Mouse (Mus musculus) layer of hippocampus, adult 2 months (tissue): ENCODE results near the gene Ssr3. TPM values are rescaled to one million over a fixed set of nuclear protein-coding genes. Genes with fewer than 3 reads are reported as not detected.
A peak's percentile ranks its signal among the peaks of the same experiment; 100 is the strongest.
"Not testable (repeated sequence)": the region's sequence is repeated elsewhere in the genome, so short reads cannot be mapped to it uniquely, and the experiment has no call there.

Experiments
- DNase-seq, 2 experiments: peaks; one replicate each; pipeline ENCODE4 v3.0.0; 2022; ENCODE audit warnings: low spot score in 2 of 2
- H3K27ac ChIP-seq: fragments of 200-600 bp; 2 replicates; pipeline ENCODE4 v1.8.1; 2022
- H3K4me3 ChIP-seq: fragments of 200-600 bp; 2 replicates; pipeline ENCODE4 v1.8.1; 2022; ENCODE audit warnings: mild to moderate bottlenecking
- CTCF ChIP-seq: fragments of 200-600 bp; conservative IDR thresholded peaks from 2 replicates; pipeline ENCODE4 v1.8.1; 2022; ENCODE audit warnings: antibody characterized with exemption, mild to moderate bottlenecking, moderate library complexity
- long read RNA-seq, 2 experiments: library from polyadenylated mRNA; stranded (forward); transcript quantifications; one replicate each; pipeline ENCODE4 v2.0.0; 2021; ENCODE audit warnings: borderline mapping rate in 2 of 2
- total RNA-seq, 2 experiments: library from RNA; stranded (reverse); gene quantifications; 2 replicates each; pipeline ENCODE4 v1.2.3; 2021

The Ssr3 gene
- total RNA-seq, result 100 to 1,000 TPM; 109 to 113 TPM
- long read RNA-seq, experiment 1, transcript Ssr3-201 (5 exons, 2,957 nt), result major isoform, 67 of 75 reads
- long read RNA-seq, experiment 1, partial matches to known transcripts, result 0 of 75 reads
- long read RNA-seq, experiment 1, other reads (novel, unspliced or antisense), result 7 of 75 reads
- long read RNA-seq, experiment 2, transcript Ssr3-201 (5 exons, 2,957 nt), result major isoform, 121 of 131 reads
- long read RNA-seq, experiment 2, partial matches to known transcripts, result 0 of 131 reads
- long read RNA-seq, experiment 2, other reads (novel, unspliced or antisense), result 8 of 131 reads

DNA sequence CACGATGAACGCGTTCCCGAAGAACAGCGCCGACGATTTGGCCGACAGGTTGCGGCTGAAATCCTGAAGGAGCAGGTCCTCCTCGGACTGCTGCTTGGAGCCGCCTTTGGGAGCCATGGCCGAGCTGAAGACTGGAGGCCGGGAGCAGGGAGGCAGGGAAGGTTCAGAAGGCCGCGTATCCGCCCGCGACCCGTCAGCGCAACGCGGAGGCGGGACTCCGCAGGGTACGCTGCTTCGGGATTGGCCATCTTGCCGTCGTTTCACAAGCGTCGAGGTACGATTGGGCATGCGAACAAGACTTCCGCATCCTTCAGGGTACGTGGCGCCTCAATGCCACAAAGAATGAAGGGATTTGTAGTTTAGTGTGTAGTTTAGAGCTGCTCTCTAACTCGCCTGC is at the start of gene Ssr3:
TSS of gene Ssr3 (minus strand) at position 203 of the 397 bp plus-strand sequence.
- no peak for TF ChIP-seq CTCF
- DNase-seq, result peak; percentile 96 to 97
- Histone ChIP-seq H3K4me3 (peak within 1 kb of the TSS; percentile 64), H3K27ac (peak within 1 kb of the TSS; percentile 84)

DNA sequence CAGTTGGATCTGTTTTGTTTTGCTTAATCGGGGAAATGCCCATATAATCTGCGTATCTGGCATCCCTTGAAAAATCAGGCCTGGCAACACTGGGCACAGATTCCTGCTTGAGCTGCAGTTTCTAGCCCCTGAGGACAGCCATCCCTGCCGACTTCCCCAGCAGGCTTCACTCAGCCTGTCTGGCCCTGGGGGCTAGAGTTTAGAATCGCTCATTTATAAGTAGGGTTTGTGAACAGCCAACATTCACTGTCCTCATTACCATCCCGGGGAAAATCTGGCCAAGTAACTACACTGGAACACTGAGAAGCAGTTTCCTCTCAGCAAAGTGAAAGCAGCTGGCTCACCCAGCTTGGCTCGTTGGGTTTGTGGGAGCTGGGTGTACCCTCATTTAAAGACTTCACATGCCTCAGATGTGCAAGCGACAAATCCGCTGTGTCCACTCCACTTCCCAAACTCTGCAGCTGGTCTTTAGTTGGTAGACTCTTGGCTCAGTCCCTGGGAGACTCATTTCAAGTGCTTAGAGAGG is 49.2 kb upstream of the Ssr3 start:
- Histone ChIP-seq H3K27ac (peak overlapping the region; percentile 83), H3K4me3 (peak overlapping the region; percentile 23; the same call in 1 of the 2 replicates)
- peak; percentile 64 to 87 for DNase-seq
- TF ChIP-seq CTCF, result no peak

DNA sequence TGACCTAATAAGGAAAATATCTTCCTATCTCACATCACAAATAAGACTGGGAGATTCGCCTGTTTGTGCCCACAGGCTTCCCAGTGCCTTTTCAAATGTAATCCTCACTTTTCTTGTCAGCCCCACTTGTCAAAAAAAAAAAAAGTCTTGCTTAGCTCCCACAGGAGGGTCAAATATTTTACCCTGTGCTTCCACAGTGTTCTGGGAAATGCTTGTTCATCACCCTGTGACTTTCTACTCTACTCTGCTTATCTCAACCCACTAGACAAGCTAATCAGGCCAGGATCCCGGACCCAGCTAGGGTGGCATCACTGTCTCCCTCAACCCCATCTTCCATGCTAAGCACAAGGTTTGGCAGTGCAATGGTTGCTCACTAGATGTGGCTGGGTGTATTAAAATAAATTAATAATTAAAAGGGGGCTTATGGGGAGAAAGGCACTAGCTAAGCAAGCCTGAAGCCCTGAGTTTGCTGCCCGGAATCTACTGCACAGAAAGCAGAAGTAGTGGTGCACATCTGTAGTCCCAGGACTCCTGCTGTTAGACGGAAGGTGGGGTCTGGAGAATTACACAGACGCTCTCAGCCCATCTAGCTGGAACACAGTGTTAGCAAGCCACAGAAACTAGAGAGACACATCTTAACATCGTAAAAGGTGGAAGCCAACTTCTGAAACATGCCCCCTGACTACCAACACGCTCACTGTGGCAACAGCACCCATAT is 46.2 kb upstream of the Ssr3 start:
- no peak for TF ChIP-seq CTCF
- H3K27ac ChIP-seq, result no peak overlapping the region
- no peak for DNase-seq
- H3K4me3 ChIP-seq, result no peak overlapping the region

DNA sequence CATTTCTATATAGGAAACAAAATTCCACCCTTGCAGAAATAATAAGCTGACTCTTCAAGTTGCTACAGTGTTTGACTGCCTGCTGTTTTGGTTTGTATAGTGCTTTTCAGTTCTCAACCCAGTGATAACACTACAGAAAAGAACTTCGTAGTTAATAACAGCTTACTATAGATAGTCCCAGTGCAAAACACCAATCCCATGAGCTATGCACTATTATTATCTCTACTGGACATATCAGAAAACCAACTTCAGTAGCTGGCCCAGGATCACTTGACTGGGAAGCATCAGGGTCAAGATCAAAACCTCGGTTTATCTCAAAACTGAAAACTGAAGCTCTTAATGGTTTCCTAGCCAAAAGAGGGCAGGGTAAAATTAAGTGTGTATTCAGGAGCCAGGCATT is 43.4 kb upstream of the Ssr3 start:
- no peak overlapping the region for H3K4me3 ChIP-seq
- no peak for DNase-seq
- TF ChIP-seq CTCF, result no peak
- H3K27ac ChIP-seq, result no peak overlapping the region

DNA sequence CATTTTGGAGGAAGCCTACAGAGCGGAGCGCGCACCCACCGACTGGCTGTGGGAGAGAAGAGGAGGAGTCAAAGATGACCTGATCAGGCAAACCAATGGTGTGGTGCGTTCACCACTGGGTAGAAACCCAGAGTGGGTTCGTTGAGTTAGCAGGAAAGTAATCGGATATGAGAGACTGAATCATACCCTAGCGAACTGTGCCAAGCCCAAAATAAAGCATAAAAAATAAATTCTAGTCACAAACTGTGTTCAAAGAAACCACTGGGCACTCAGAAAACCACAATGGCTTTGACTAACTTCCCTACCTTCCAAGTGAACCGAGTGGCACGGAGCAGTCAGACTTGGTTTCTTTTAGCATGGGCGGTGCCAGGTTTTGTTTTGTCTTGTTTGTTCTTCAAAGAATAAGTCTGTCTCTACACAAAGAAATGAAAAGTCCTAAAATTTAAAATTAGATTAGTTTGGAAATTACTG is 42.7 kb upstream of the Ssr3 start:
- Histone ChIP-seq H3K4me3 (no peak overlapping the region), H3K27ac (no peak overlapping the region)
- no peak for TF ChIP-seq CTCF
- no peak for DNase-seq

DNA sequence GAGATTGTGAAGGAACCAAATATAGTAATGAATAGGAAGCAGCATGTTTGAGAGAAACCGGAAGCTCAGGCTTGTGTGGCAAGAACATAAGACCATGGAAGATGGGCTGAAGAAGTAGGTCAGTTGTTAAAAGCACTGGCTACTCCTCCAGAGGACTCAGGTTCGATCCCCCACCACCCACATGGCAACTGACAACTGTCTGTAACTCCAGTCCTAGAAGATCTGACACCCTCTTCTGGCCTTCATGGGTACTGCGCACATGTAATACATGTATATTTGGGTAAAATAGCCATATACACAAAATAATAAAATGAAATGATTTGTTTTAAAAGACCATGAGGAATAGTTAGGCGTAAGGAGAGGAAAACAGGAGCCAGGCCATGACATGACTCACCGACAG is 39.8 kb upstream of the Ssr3 start:
- TF ChIP-seq CTCF, result peak; percentile 52
- Histone ChIP-seq H3K4me3 (no peak overlapping the region), H3K27ac (no peak overlapping the region)
- no peak for DNase-seq

DNA sequence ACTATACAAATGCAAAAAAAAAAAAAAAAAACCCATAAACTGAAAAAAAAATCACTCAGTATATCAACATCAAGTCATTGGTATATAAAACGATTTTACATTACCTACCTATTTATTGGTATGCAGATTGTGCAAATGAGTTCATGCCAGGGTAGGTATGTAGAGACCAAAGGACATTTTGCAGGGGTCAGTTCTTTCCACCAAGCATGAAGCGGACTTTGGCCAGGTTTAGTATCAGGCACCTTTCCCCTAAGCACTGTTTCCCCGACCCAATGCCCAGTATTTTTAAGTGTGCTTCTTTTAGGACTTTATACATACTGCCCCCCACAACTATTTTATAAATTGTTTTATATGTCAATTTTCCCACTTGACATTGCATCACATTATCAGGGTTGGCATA is 27.3 kb upstream of the Ssr3 start:
- Histone ChIP-seq H3K27ac (no peak overlapping the region), H3K4me3 (no peak overlapping the region)
- no peak for DNase-seq
- no peak for TF ChIP-seq CTCF

DNA sequence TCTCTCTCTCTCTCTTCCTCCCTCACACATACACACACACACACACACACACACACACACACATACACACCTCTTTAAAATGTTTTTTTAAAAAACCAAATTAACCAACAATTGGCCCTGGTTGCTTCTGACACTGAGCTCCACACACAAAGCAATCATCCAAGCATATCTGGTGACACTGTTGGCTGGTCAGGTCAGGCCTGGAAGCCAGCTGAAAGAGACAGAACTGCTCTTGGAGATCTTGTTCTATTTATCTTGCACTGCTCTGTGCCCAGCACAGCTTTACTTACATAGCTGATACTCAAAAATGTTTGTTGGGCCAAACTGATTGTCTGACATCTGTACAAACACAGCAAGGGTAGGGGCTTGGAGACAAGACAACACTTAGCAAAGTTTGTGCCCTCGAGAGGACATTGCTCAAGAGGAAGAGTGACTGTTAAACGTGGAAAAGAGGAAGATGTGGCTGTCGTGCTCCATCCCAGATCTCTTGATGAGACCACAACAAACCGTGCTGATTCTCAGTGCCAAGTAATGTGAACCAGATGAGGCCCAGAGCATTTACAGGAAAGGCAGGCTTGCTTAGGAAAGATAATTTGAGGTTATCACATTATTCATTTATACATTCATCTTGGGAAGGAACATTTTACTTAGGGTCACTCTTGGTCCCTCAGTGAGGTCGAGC is 25.6 kb upstream of the Ssr3 start:
- H3K27ac ChIP-seq, result no peak overlapping the region
- no peak for TF ChIP-seq CTCF
- H3K4me3 ChIP-seq, result no peak overlapping the region
- no peak for DNase-seq

DNA sequence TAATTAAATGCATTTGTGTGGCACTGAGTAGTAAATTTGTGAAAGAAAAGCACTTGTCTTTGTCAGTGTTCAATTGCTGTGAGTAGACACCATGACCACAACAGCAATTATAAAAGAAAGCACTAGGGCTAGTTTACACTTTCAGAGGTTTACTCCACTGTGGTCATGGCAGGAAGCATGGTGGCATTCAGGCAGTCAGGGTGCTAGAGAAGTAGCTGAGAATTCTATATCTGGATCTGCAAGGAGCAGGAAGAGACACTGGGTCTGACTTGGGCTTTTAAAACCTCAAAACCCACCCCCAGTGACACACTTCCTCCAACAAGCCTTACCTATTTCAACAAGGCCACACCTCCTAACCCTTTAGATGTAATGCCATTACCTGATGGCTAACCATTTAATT is 24.1 kb upstream of the Ssr3 start:
- TF ChIP-seq CTCF, result no peak
- no peak overlapping the region for H3K4me3 ChIP-seq

DNA sequence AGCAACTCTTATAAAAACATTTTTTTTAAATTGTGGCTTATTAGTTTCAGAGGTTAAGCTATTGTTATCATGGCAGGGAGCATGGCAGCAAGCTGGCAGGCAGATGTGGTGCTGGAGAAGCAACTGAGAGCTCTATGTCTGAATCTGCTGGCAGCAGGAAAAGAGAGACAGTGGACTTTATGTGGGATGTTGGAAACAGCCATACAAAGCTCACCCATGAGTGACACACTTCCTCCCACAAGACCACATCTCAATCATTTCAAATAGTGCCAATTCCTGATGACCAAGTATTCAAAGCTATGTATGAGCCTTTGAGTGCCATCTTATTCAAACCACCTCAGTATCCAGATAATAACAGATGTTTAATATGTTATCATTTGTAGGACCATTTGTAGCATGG is 15.5 kb upstream of the Ssr3 start:
- no peak for TF ChIP-seq CTCF
- DNase-seq, result no peak
- Histone ChIP-seq H3K27ac (no peak overlapping the region), H3K4me3 (no peak overlapping the region)

More for the DNA sequence above, 24.1 kb upstream of the Ssr3 start:
- H3K27ac ChIP-seq, result no peak overlapping the region
- DNase-seq, result no peak

DNA sequence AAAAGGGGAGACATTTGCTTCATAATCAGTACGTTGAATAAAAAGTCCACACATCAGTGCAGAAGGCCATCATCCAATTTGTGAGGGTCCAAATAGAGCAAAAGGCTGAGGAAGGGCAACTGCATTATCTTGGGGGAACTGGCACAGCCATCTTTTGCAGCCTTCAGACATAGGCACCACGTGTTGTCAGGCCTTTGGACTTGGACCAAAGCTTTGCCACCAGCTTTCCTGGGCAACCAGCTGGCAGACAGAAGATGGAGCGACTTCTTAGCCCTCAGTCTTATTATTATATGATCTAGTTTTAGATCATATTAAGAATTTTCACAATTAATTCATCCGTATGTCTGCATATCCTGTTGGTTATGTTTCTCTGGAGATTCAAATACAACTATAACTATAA is 13.4 kb upstream of the Ssr3 start:
- Histone ChIP-seq H3K27ac (no peak overlapping the region), H3K4me3 (no peak overlapping the region)
- TF ChIP-seq CTCF, result no peak
- no peak for DNase-seq

DNA sequence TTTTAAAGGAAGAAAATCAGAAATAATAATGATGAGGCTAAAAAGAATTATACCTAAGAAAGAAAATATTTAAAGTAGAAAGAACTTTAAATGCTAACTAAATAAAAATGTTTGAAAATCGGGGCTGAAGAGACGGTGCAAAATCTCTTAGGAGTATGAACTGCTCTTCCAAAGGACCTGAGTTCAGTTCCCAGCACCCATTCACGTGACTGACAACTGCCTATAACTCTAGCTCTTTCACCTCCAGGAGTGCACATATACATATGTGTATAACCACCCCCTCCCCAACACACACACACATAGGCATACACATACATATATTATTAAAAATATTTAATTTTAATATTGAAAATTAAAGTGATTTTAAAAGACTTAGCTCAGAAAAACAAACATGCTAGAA is 5.1 kb upstream of the Ssr3 start:
- DNase-seq, result no peak
- Histone ChIP-seq H3K4me3 (no peak overlapping the region), H3K27ac (no peak overlapping the region)
- no peak for TF ChIP-seq CTCF

DNA sequence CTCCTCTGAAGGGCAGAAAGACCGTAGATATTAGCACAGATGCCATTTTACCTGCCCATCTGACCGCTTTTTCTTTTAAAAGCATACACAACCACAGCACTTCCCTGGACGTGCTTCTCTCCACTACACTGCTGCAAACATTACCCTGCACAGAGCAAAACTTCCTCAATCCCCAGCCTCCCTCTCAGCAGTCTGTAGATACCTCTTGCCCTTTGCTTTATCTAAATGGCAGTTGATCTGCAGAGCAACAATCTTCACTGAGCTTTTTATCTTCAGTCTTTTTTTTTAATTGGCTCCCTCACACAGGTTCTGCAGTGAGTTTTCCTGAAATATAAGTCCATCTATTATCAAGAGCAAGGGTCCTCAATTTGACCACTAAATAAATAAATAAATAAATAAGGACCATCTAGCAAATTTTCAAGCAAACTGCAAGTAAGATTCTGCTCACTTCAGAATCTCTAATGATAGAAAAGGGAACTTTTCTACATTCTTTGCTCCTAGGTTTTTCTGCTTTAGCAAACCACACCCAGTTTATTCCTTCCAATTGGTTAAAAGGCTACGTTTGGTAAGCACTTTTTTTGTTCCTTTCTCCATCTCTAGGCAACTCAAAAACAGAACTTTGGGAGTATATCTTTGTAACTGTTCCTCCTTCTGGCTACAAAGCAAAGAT is 4.5 kb upstream of the Ssr3 start:
- Histone ChIP-seq H3K4me3 (no peak overlapping the region), H3K27ac (no peak overlapping the region)
- TF ChIP-seq CTCF, result no peak
- no peak for DNase-seq

DNA sequence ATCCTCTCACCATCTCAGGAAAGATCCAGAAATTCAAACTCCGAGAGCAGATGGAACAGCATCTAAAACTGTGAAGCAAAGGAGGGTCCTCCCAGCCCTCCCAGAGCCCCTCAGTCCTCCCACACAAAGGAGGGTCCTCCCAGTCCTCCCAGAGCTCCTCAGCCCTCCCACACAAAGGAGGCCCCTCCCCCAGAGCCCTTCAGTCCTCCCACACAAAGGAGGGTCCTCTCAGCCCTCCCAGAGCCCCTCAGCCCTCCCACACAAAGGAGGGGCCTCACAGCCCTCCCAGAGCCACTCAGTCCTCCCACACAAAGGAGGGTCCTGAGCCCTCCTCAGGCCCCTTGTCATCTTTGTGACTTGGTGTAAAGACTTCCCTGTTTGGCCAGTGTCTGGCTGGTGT is 2.7 kb upstream of the Ssr3 start:
- not testable (repeated sequence) for H3K27ac ChIP-seq, H3K4me3 ChIP-seq, DNase-seq
